Mouse (Mus musculus): ENCODE results near the gene Lix1l.

Lix1l gene

GRCm38 (mm10) chr3:96671519-96671918 lies 70.6 kb downstream of the Lix1l start:
- DNase-seq (ENCODE audit: low read depth in 2 of 2, low spot score in 2 of 2) = no peak

- no peak for DNase-seq (ENCODE audit: low read depth in 2 of 2, low spot score in 2 of 2)
Measured at GRCm38 (mm10) chr3:96673514-96673913, 72.6 kb downstream of the Lix1l start.

- DNase-seq (ENCODE audit: low read depth in 2 of 2, low spot score in 2 of 2) = no peak
Measured at GRCm38 (mm10) chr3:96674442-96674841, 73.5 kb downstream of the Lix1l start.

GRCm38 (mm10) chr3:96675171-96675570 lies 74.2 kb downstream of the Lix1l start:
- no peak for DNase-seq (ENCODE audit: low read depth in 2 of 2, low spot score in 2 of 2)

GRCm38 (mm10) chr3:96675690-96676089 lies 74.7 kb downstream of the Lix1l start:
- no peak for DNase-seq (ENCODE audit: low read depth in 2 of 2, low spot score in 2 of 2)
